Mouse (Mus musculus) forebrain, embryonic 15.5 days (tissue): ENCODE measurements around the gene Ipo9. TPM values are rescaled to one million over a fixed set of nuclear protein-coding genes. Genes with fewer than 3 reads are reported as not detected.
A peak's percentile ranks its signal among the peaks of the same experiment; 100 is the strongest.

ENCODE experiments used
- ATAC-seq: fragments of 200-750 bp; cut with Nextera tagmentation; replicated peaks from 2 replicates; pipeline ENCODE4 v1.8.0; 2017; ENCODE audit warnings: mild to moderate bottlenecking, moderate TSS enrichment, moderate library complexity
- H3K27ac ChIP-seq: fragments of 300-500 bp; sonication (generic); replicated peaks from 2 replicates; pipeline ENCODE4 v1.5.1; 2015; ENCODE audit warnings: mild to moderate bottlenecking, inconsistent platforms
- H3K27me3 ChIP-seq: fragments of 300-500 bp; sonication (generic); 2 replicates; pipeline ENCODE4 v1.6.1; 2015; ENCODE audit warnings: inconsistent platforms
- H3K36me3 ChIP-seq: fragments of 300-500 bp; sonication (generic); 2 replicates; pipeline ENCODE4 v1.6.1; 2015; ENCODE audit warnings: mild to moderate bottlenecking, inconsistent platforms
- H3K4me1 ChIP-seq: fragments of 300-500 bp; sonication (generic); 2 replicates; pipeline ENCODE4 v1.6.1; 2015; ENCODE audit warnings: inconsistent platforms
- H3K4me2 ChIP-seq: fragments of 300-500 bp; sonication (generic); replicated peaks from 2 replicates; pipeline ENCODE4 v1.6.1; 2015; ENCODE audit warnings: mild to moderate bottlenecking, inconsistent platforms
- H3K4me3 ChIP-seq: fragments of 300-500 bp; sonication (generic); 2 replicates; pipeline ENCODE4 v1.5.1; 2015; ENCODE audit warnings: mild to moderate bottlenecking, inconsistent platforms
- H3K9ac ChIP-seq: fragments of 300-500 bp; sonication (generic); replicated peaks from 2 replicates; pipeline ENCODE4 v1.6.1; 2015; ENCODE audit warnings: mild to moderate bottlenecking, inconsistent platforms
- H3K9me3 ChIP-seq: fragments of 300-500 bp; sonication (generic); 2 replicates; pipeline ENCODE4 v1.6.1; 2016; ENCODE audit warnings: inconsistent platforms
- WGBS: fragments of 180-500 bp; shearing (Covaris S2); methylation state at CpG from one replicate; pipeline ENCODE4 v1.1.7; 2015; ENCODE audit warnings: mixed read lengths; 5-methylcytosine and 5-hydroxymethylcytosine counted together
- polyA plus RNA-seq: library from polyadenylated mRNA; unstranded; fragments of >200 nt; fragmentation: Nextera tagmentation; extraction: Ambion mirVana; gene quantifications from 2 replicates; pipeline ENCODE4 v1.2.1, GENCODE M21; 2015

The Ipo9 gene
- polyA plus RNA-seq, 1 experiment from 2014 or later, result 139 TPM

DNA sequence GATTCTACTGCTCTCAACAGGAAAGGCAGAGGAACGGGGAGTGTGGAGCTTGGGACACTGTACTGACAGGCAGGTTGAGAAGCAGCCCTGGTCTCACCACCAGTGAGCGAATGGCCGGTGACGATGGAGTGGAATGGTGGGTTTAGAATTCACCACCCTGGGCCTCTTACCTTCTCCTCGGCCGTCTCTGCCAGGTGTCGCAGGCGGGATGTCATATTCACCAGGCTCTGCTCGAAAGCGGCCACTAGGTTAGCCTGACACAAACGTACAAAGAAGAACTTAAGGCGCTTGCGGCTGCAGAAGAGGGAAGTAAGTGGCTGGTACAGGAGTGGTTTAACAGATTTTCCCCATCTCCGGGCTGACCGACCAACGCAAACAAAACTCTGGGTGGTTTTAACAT lies 30.2 kb upstream of the Ipo9 start:
- Histone ChIP-seq H3K27ac (no peak overlapping the region), H3K9me3 (no peaks in the 10 kb centered on the region), H3K36me3 (peaks cover 76% of the 10 kb centered on the region), H3K4me2 (no peak overlapping the region), H3K9ac (no peak overlapping the region), H3K4me1 (no peaks in the 10 kb centered on the region), H3K4me3 (no peak overlapping the region), H3K27me3 (no peaks in the 10 kb centered on the region)
- WGBS, result 94% methylated on average over 16 of the region's 16 CpGs
- ATAC-seq, result no peak

DNA sequence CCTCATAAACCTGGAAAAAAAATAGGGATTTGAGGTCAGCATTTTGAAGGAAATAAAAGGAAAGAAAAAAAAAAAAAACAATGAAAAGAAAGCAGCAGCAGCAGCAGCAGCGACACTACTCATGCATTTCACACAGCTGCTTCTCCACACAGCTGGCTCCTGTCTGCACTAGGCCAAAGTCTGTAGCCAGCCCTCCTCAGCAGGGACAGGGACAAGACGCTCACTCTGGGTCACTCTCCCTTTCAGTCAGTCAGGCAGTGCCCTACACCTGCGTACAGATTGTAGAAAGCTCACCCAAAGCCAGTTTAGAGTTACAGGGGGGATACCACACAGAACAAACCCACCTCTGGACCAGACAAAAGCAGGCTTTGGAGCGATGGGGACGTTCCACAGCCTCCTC lies 27.6 kb upstream of the Ipo9 start:
- Histone ChIP-seq H3K9ac (no peak overlapping the region), H3K27me3 (no peaks in the 10 kb centered on the region), H3K9me3 (no peaks in the 10 kb centered on the region), H3K4me2 (no peak overlapping the region), H3K27ac (no peak overlapping the region), H3K4me1 (no peaks in the 10 kb centered on the region), H3K4me3 (no peak overlapping the region), H3K36me3 (peaks cover 79% of the 10 kb centered on the region)
- no peak for ATAC-seq
- 90% methylated on average over 5 of the region's 5 CpGs for WGBS

DNA sequence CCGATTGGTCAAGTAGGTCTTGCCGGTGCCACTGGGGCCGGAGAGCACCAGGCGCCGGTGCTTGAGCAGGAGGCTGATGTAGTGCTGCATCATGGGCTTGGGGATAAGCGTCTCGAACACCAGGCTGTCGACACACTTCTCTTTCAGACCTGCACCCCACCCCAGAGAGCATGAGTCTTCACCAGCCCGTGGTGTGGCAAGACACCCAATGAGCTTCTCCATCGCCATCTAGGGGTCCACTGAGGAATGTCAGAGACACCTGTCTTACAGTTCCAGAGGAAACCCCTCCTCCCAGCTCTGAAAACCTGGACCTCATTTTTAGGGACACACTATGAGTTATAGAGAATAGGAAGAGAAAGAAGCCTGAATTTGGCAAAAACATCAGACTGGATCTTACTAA lies 22.0 kb upstream of the Ipo9 start:
- ATAC-seq, result 0 out of 2 replicates have a peak, but pooled peaks have one; percentile 41
- H3K4me3 ChIP-seq, result no peak overlapping the region
- 78% methylated on average over 10 of the region's 10 CpGs for WGBS

DNA sequence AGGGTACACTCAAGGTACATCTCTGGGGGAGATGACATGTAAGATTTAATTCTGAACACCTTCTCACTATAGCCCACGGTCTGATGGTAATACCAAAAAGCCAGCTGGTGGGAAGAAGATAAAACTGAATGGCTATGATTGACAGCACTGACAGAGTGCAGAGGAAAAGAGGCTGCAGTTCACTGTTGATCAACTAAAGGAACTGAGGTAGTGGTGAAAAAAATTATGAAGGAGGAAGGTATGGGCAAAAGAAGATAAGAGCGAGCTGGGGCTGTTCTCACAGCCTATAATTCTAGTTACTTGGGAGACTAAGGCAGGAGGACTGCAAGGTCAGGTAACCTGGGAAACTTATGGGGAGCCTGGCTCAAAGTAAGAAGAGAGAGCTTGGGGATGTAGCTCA lies 21.1 kb upstream of the Ipo9 start:
- peaks cover 79% of the 10 kb centered on the region for H3K36me3 ChIP-seq
- ATAC-seq, result no peak
- 86% methylated on average over 2 of the region's 2 CpGs for WGBS

More for the DNA sequence above, 22.0 kb upstream of the Ipo9 start:
- Histone ChIP-seq H3K4me1 (no peaks in the 10 kb centered on the region), H3K9me3 (no peaks in the 10 kb centered on the region), H3K9ac (no peak overlapping the region), H3K27ac (no peak overlapping the region), H3K4me2 (no peak overlapping the region), H3K27me3 (no peaks in the 10 kb centered on the region), H3K36me3 (peaks cover 88% of the 10 kb centered on the region)

DNA sequence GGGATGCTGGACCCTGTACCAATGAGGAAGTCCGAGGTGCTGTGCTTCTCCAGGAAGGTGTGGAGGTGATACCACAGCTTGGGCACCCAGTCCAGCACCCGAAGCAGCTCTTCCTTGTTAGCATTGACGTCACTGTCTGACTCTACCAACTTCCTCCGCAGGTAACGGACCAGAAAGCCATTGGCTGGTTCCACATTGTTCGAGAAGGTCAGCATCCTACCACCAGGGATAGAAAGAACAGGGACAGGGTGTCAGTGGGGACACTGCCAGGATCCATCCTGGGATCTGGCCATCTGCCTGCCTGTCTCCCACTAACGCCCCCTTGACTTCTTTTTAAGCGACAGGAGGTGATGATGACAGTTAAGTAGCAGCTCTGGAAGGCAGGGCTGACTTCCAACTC lies 19.6 kb upstream of the Ipo9 start:
- Histone ChIP-seq H3K9ac (no peak overlapping the region), H3K4me1 (no peaks in the 10 kb centered on the region), H3K27ac (no peak overlapping the region), H3K27me3 (no peaks in the 10 kb centered on the region), H3K9me3 (no peaks in the 10 kb centered on the region), H3K4me3 (no peak overlapping the region), H3K36me3 (peaks cover 64% of the 10 kb centered on the region), H3K4me2 (no peak overlapping the region)
- ATAC-seq, result no peak
- 89% methylated on average over 8 of the region's 8 CpGs for WGBS

More for the DNA sequence above, 21.1 kb upstream of the Ipo9 start:
- Histone ChIP-seq H3K4me2 (no peak overlapping the region), H3K9ac (no peak overlapping the region), H3K9me3 (no peaks in the 10 kb centered on the region), H3K27ac (no peak overlapping the region), H3K4me3 (no peak overlapping the region), H3K27me3 (no peaks in the 10 kb centered on the region), H3K4me1 (no peaks in the 10 kb centered on the region)

DNA sequence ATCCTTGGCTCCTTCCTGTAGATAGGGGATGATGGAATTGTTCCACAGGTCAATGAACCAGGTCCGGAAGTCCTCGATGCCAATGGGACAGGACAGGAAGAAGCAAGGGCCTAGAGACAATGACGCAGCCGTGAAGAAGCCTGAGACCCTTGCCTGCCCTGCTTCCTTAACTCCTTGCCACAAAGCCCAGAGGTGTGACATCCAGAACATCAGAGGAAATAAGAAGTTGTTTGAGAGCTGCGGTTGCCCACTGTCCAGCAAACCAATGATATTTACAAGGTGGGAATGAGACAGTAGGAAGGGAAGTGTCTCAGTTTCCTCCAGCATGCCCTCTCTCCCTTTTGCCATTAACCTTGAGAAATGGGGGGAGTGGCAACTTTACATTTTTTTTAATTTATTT lies 18.6 kb upstream of the Ipo9 start:
- H3K4me3 ChIP-seq, result no peak overlapping the region
- H3K27ac ChIP-seq, result no peak overlapping the region
- no peaks in the 10 kb centered on the region for H3K27me3 ChIP-seq
- WGBS, result 97% methylated on average over 5 of the region's 5 CpGs
- no peak for ATAC-seq
- no peaks in the 10 kb centered on the region for H3K9me3 ChIP-seq
- H3K36me3 ChIP-seq, result peaks cover 58% of the 10 kb centered on the region
- H3K4me1 ChIP-seq, result no peaks in the 10 kb centered on the region
- H3K4me2 ChIP-seq, result no peak overlapping the region
- no peak overlapping the region for H3K9ac ChIP-seq

DNA sequence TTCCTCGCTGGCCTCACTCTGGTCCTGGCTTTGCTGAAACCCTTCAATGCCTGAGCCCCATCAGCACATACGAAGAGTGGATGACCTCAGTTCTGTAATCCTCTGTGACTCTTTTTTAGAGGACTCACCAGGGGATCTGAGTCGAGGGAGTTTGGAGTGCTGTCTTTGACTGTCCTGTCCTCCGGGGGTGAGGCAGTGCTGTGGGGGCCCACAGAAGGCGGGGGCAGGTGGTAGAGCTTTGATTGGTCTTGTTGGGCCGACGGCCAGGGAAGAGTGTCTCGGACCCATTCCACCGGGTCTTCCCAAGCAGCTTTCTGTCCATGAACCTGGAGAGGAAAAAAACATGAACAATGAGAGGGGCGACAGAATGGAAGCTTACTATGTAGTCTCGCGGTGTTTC lies 13.2 kb upstream of the Ipo9 start:
- no peak for ATAC-seq
- H3K4me1 ChIP-seq, result no peaks in the 10 kb centered on the region
- H3K9ac ChIP-seq, result no peak overlapping the region
- H3K36me3 ChIP-seq, result peaks cover 60% of the 10 kb centered on the region
- no peak overlapping the region for H3K27ac ChIP-seq
- H3K4me3 ChIP-seq, result no peak overlapping the region
- H3K27me3 ChIP-seq, result no peaks in the 10 kb centered on the region
- H3K9me3 ChIP-seq, result no peaks in the 10 kb centered on the region
- H3K4me2 ChIP-seq, result no peak overlapping the region
- 89% methylated on average over 12 of the region's 12 CpGs for WGBS

DNA sequence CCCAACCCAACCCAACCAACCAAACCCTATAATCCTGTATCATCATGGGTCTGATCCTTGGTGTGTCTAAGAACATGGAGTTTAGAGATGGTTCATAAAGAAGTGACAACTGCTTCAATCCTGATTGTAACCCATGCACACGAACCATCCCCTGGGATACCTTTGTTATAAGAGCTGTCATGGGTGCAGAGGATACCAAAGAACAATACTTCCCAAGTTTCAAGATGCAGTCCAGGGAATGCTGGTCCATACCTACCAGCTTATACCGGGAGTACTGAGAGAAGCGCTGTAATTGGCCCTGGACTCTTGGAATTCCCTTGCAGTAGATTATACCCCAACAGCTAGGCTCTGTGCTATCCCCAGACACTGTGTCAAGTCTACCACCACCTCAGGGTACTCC lies 11.6 kb upstream of the Ipo9 start:
- peaks cover 67% of the 10 kb centered on the region for H3K36me3 ChIP-seq
- H3K27ac ChIP-seq, result no peak overlapping the region
- H3K9ac ChIP-seq, result no peak overlapping the region
- 94% methylated on average over 3 of the region's 3 CpGs for WGBS
- H3K27me3 ChIP-seq, result no peaks in the 10 kb centered on the region
- H3K4me2 ChIP-seq, result no peak overlapping the region
- H3K9me3 ChIP-seq, result no peaks in the 10 kb centered on the region
- ATAC-seq, result no peak
- H3K4me1 ChIP-seq, result no peaks in the 10 kb centered on the region
- no peak overlapping the region for H3K4me3 ChIP-seq

DNA sequence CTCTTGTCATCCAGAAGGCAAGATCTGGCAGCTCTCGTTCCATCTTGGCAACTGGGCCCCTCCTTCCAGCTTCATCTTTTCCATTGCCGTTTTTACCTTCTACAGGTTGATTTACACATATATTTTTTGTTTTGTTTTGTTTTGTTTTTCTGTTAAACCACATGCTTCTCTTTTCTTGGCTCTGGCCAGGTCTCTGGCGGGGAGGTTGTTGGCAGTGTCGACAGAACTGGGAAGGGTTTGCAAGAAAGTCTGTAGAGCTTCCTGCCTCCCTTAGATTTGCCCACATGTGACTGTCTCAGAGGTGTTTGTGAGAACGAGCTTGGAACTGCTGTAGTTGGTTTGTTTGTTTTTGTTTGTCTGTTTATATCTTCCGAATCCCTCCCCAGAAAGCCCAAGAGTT lies 10.7 kb upstream of the Ipo9 start:
- Histone ChIP-seq H3K4me3 (no peak overlapping the region), H3K27ac (no peak overlapping the region), H3K36me3 (peaks cover 67% of the 10 kb centered on the region), H3K27me3 (no peaks in the 10 kb centered on the region), H3K9me3 (no peaks in the 10 kb centered on the region), H3K9ac (no peak overlapping the region), H3K4me1 (0 out of 2 replicates have a peak, but pooled peaks cover 2% of the 10 kb centered on the region), H3K4me2 (no peak overlapping the region)
- ATAC-seq, result no peak
- WGBS, result 88% methylated on average over 6 of the region's 6 CpGs

DNA sequence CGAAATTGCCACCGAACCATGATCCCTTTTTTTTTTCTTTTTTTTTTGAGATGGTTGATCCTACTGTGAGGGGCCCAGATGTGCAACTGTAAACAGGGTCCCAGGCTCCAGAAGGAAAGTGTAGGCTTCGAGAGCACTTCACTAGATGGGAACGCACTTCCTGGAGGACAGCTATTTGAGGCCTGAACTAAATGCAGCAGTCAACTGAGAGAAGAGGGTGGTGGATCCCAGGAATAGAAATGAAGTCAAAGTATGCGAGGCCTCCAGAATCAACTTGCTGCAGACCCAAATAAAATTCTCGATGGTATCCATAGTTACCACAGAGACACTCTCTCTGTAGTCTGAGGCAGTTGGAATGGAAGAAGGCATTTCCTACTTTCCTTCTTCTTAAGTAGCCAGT lies 8.5 kb upstream of the Ipo9 start:
- Histone ChIP-seq H3K27me3 (no peaks in the 10 kb centered on the region), H3K4me3 (no peak overlapping the region), H3K4me1 (0 out of 2 replicates have a peak, but pooled peaks cover 5% of the 10 kb centered on the region), H3K9ac (no peak overlapping the region), H3K9me3 (no peaks in the 10 kb centered on the region), H3K36me3 (peaks cover 64% of the 10 kb centered on the region), H3K4me2 (no peak overlapping the region), H3K27ac (no peak overlapping the region)
- no peak for ATAC-seq
- WGBS, result 95% methylated on average over 6 of the region's 6 CpGs

DNA sequence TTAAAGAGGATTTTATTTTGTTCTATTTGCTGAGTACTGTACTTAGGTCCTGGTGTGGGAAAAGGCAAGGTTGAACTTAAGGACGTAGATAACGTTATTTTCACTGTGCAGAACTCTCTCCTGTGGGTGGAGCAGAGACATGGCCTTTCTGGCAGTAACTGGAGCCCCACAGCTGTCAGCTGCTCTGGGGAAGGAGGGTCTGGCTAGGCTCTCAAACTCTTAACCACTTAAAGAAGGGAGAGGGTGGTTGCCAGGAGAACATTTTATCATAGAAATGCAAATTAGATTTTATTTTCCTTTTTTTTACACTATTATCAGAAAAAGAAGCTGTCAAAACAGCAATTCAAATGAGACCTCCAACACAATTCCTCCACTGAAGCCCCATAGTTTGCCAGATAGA lies 5.5 kb upstream of the Ipo9 start:
- H3K4me1 ChIP-seq, result peaks cover 12% of the 10 kb centered on the region
- peak; percentile 58 for ATAC-seq
- no peaks in the 10 kb centered on the region for H3K9me3 ChIP-seq
- no peaks in the 10 kb centered on the region for H3K27me3 ChIP-seq
- whole genome bisulfite sequencing, result 30% methylated on average over 2 of the region's 2 CpGs
- H3K4me2 ChIP-seq, result no peak overlapping the region
- peak overlapping the region; percentile 41; the same call in 1 of the 2 replicates for H3K27ac ChIP-seq
- peaks cover 36% of the 10 kb centered on the region for H3K36me3 ChIP-seq
- no peak overlapping the region for H3K9ac ChIP-seq
- no peak overlapping the region for H3K4me3 ChIP-seq

DNA sequence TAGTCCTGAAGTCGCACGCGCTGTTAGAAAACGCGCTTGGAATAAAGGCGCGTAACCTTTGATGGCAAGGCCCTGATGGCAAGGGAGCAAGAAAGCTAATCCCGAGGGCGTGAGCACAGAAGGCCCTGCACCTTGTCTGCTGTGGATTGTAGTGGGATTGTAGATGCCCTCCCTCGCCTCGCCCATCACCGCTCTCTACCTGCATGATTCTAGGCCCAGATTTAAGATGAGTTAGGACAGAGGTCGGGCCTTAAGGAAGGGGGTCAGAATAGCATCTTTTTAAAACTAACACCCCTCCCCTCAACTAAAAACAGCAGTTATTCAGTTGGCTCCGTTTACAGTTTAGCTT lies 344 bp upstream of the Ipo9 start:
- Histone ChIP-seq H3K4me1 (peaks cover 37% of the 10 kb centered on the region), H3K27me3 (no peaks in the 10 kb centered on the region), H3K4me2 (peak overlapping the region; percentile 71), H3K27ac (peak overlapping the region; percentile 93), H3K9me3 (no peaks in the 10 kb centered on the region), H3K36me3 (peaks cover 7% of the 10 kb centered on the region; the same call in 1 of the 2 replicates), H3K9ac (peak overlapping the region; percentile 96), H3K4me3 (peak overlapping the region; percentile 94)
- ATAC-seq, result peak; percentile 75
- WGBS, result under 1% methylated on average over 14 of the region's 14 CpGs

DNA sequence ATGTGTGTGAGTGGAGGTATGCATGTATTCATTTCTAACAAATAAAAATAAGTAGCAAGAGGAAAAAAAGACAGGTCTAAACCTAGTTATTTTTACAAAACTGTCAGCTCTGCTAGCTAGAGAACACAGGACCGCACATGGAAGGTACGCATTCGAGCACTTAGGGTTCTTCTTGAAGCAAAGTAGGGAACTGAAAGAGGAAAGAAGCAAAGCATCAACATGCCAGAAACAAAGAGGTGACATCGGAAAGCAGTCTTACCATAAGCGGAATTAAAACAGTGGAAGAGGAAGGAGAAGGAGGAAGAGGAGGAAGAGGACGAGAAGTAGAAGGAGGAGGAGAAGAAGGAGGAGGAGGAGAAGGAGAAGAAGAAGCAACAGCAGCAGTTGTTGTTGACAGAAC lies 2.9 kb downstream of the Ipo9 start:
- Histone ChIP-seq H3K27me3 (no peaks in the 10 kb centered on the region), H3K9me3 (no peaks in the 10 kb centered on the region), H3K27ac (no peak overlapping the region), H3K9ac (no peak overlapping the region), H3K4me3 (0 out of 2 replicates have a peak overlapping the region, but pooled peaks have one; percentile 94), H3K36me3 (peaks cover 24% of the 10 kb centered on the region), H3K4me1 (peaks cover 37% of the 10 kb centered on the region), H3K4me2 (peak overlapping the region; percentile 71; the same call in 1 of the 2 replicates)
- 88% methylated on average over 6 of the region's 6 CpGs for WGBS
- ATAC-seq, result no peak
